Mouse (Mus musculus) ES-E14 (cell line): Measurements from ENCODE around the gene Aldh1l1.

Experiments
- HCFC1 ChIP-seq: IDR thresholded peaks from 2 replicates; pipeline ENCODE4 v1.6.1; 2012; ENCODE audit warnings: low read length, inconsistent platforms, borderline replicate concordance; ENCODE audit not compliant: insufficient read depth
- MAFK ChIP-seq: IDR thresholded peaks from 2 replicates; pipeline ENCODE4 v1.6.1; 2014; ENCODE audit warnings: mild to moderate bottlenecking, low read depth, low read length, inconsistent platforms; ENCODE audit not compliant: insufficient read depth

GRCm38 (mm10) chr6:90598197-90598596, 112.0 kb downstream of the Aldh1l1 start:
- no peak for TF ChIP-seq MAFK
- TF ChIP-seq HCFC1: no peak
